Mouse (Mus musculus): ENCODE results near the gene Rsl24d1. TPM values are rescaled to one million over a fixed set of nuclear protein-coding genes. Genes with fewer than 3 reads are reported as not detected.

Gene Rsl24d1
- 76.9 TPM for polyA plus RNA-seq (2017; shearing (Covaris generic))

GRCm38 (mm10) chr9:73112919-73113906 lies at the start of gene Rsl24d1:
TSS of gene Rsl24d1 (plus strand) at chr9:73113426.

GRCm38 (mm10) chr9:73101536-73101935 lies 11.7 kb upstream of the Rsl24d1 start, which contains the start of gene Khdc3:
TSS of gene Khdc3 (plus strand) at chr9:73101836.

GRCm38 (mm10) chr9:73102181-73102580 lies 11.0 kb upstream of the Rsl24d1 start, which contains the start of gene Gm20509:
TSS of gene Gm20509 (plus strand) at chr9:73102470.

Other genes with a start within 250 kb of the Rsl24d1 start
- not detected for gene Pygo1, start 187.8 kb upstream of the Rsl24d1 start, polyA plus RNA-seq (2017; shearing (Covaris generic))
- 2.2 TPM for gene Dyx1c1, start 154.6 kb upstream of the Rsl24d1 start, polyA plus RNA-seq (2017; shearing (Covaris generic))
- gene Gm44503, start 154.6 kb upstream of the Rsl24d1 start, polyA plus RNA-seq (2017; shearing (Covaris generic)), result not detected
- gene Ccpg1os, start 128.0 kb upstream of the Rsl24d1 start, polyA plus RNA-seq (2017; shearing (Covaris generic)), result 8.5 TPM
- gene Ccpg1, start 128.0 kb upstream of the Rsl24d1 start, polyA plus RNA-seq (2017; shearing (Covaris generic)), result 129 TPM
- 34.4 TPM for gene Pigb, start 73.0 kb upstream of the Rsl24d1 start, polyA plus RNA-seq (2017; shearing (Covaris generic))
- gene Rab27a, start 68.6 kb upstream of the Rsl24d1 start, polyA plus RNA-seq (2017; shearing (Covaris generic)), result 51.8 TPM
- gene Khdc3, start 11.6 kb upstream of the Rsl24d1 start, polyA plus RNA-seq (2017; shearing (Covaris generic)), result not detected
- not detected for gene Gm20509, start 11.0 kb upstream of the Rsl24d1 start, polyA plus RNA-seq (2017; shearing (Covaris generic))